Mouse (Mus musculus) brain, embryonic 14.5 days (tissue): Measurements from ENCODE around the gene Cd40.

ENCODE experiments used
- CTCF ChIP-seq: fragments of 200-500 bp; IDR thresholded peaks from 2 replicates; pipeline ENCODE4 v1.5.1; 2012; ENCODE audit warnings: inconsistent platforms, mild to moderate bottlenecking, moderate library complexity, borderline replicate concordance; ENCODE audit not compliant: insufficient read depth, insufficient read length; ENCODE audit errors: extremely low read depth
- POLR2A ChIP-seq: fragments of 200-500 bp; IDR thresholded peaks from 2 replicates; pipeline ENCODE4 v1.6.1; 2012; ENCODE audit warnings: mild to moderate bottlenecking, inconsistent platforms, borderline replicate concordance; ENCODE audit not compliant: poor library complexity, insufficient read depth, insufficient read length, severe bottlenecking; ENCODE audit errors: extremely low read depth

DNA sequence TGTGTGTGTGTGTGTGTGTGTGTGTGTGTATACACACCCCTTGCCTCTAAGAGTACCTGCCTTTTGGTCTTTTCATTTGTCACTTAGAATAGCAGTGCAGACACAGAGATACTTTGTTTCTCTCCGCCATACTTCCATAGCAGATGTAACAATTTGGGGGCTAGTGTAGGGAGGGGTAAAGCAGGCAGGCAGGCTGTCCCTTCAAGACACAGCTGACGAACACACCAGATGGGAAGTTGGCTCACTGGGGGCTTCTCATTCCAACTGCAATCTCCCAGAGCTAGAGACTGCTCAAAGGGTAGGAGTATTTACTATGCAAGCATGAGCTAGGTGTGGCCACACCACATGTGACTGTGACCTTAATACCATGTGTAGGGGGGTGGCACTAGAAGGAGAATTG is 13.4 kb downstream of the Cd40 start:
- no peak for TF ChIP-seq CTCF
- no peak for TF ChIP-seq POLR2A
